Mouse (Mus musculus): ENCODE measurements around the gene Fgb. TPM values are rescaled to one million over a fixed set of nuclear protein-coding genes. Genes with fewer than 3 reads are reported as not detected.

The Fgb gene
- total RNA-seq (2023), result not detected

GRCm38 (mm10) chr3:83049680-83050079 lies at the start of gene Fgb:
Fgb (minus strand) TSS chr3:83049863.

GRCm38 (mm10) chr3:83055281-83056038 lies 5.8 kb upstream of the Fgb start, which contains the start of gene Plrg1:
Plrg1 (plus strand) TSS chr3:83055522.

GRCm38 (mm10) chr3:83025475-83026301 lies 24.0 kb downstream of the Fgb start, which contains the start of gene Fga:
Fga (plus strand) TSS chr3:83026076.

GRCm38 (mm10) chr3:83007557-83007956 lies 42.1 kb downstream of the Fgb start, which contains the start of gene Fgg:
Fgg (plus strand) TSS chr3:83007724.

Other genes with a start within 250 kb of the Fgb start
- not detected for gene Rbm46, start 173.4 kb downstream of the Fgb start, total RNA-seq (2023)
- gene Lrat, start 145.9 kb downstream of the Fgb start, total RNA-seq (2023), result not detected
- gene Fgg, start 42.1 kb downstream of the Fgb start, total RNA-seq (2023), result not detected
- gene Fga, start 23.8 kb downstream of the Fgb start, total RNA-seq (2023), result not detected
- gene Plrg1, start 5.7 kb upstream of the Fgb start, total RNA-seq (2023), result 10 to 100 TPM; 35.6 to 40.9 TPM
- gene Dchs2, start 78.1 kb upstream of the Fgb start, total RNA-seq (2023), result not detected